Mouse (Mus musculus): ENCODE results near the gene Terb2.

DNA sequence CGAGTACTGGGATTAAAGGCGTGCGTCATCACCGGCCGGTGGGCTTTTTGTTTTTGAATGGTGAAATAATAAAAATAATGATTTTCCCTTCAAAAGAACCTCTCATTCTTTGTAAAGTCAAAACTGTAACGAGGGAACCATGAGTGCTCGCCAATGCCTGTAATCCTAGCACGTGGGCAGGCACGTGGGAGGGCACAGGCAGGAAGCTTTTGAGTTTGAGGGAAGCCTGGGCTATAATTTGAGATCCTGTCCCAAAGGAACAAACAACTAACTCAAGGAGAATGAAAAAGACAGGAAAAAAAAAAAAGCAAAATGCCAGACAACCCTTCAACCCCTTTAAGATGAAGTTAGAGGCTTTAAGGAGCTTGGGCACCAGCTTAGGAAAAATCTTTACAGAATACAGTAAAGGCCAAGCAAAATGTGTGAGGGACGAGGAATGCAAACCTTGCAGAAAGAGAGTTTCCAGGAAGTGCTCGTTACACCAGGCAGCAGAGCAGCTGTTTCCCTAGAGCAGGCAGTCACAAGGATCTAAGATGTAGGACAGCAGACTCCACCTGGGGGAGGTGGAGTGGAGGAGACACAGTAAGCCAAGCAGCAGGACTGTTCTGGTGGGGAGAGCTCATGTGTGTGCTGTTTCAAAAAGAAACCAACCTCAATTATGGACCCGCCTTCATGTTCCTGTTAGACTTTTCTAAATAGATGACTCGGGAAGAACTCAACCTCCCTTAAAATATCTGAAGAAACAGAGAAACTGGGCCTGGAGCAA, 22.5 kb upstream of the Terb2 start:
- TF ChIP-seq CTCF (IDR thresholded peaks at IDR 0.05) (no peak), POLR2A (IDR thresholded peaks at IDR 0.05; ENCODE audit: insufficient read depth, low read depth, low read length) (no peak)

Measured in heart, adult 2 months (tissue).